In the genomic region with DNA sequence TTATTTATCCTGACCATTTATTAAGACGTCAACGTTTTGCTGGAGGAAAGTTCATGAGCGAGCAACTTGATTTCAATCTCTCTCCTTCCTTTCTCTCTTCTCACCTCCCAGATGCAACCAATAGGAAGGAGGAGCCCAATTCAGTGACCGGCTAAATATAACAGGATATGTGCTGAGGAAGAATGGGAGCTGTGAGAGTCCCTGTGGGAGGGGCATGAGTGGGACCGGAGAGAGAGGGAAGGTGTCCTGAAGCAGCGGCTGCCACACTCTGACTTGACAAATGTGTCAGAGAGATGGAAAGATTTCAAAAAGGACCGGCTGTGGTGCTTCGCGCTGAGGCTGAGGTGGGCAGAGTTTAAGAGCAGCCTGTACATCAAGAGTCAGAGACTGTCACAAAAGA, we compare ENCODE assay signal across 16 mouse cellular contexts. TPM values are rescaled to one million over a fixed set of nuclear protein-coding genes. Genes with fewer than 3 reads are reported as not detected.
DNase-seq lines count a peak whose midpoint lies in the region; ATAC-seq and TF ChIP-seq lines count a peak whose summit lies in the region.
"Had no signal": no experiment of that assay in that cellular context is flagged by ENCODE, and none has a peak within 500 bp of the region (broad histone marks: within the 10 kb centered on the region; RNA-seq: fewer than 3 reads in every experiment).

No protein-coding gene starts in this region.

- TF ChIP-seq POLR2A in bone marrow macrophage, adult 2 months (IDR thresholded peaks at IDR 0.05; ENCODE audit: borderline replicate concordance, low read depth, low read length) = no peak

- no peak for DNase-seq in kidney, adult 18-20 months
- DNase-seq in right cerebral cortex, postnatal 25 days = peak; percentile 52
- no peak for DNase-seq in right cerebral cortex, postnatal 14 days
- peak; percentile 74 for DNase-seq in telencephalon, adult 2 months (ENCODE audit: low read depth, low spot score)
- DNase-seq in cerebellum, adult 8-10 months = no peak
- DNase-seq: adrenal gland, postnatal 36 days; cerebellum, adult 11-12 months; kidney, adult 11 months; liver, embryonic 13.5 days had no signal

- H3K4me1 ChIP-seq in kidney, embryonic 15.5 days = 0 out of 2 replicates have a peak, but pooled peaks cover 11% of the 10 kb centered on the region
- H3K4me1 ChIP-seq in bone marrow macrophage, adult 2 months (ENCODE audit: control insufficient read depth, insufficient read depth, low read length) = peaks cover 40% of the 10 kb centered on the region
- H3K4me1 ChIP-seq: forebrain, embryonic 10.5 days; hindbrain, embryonic 15.5 days; midbrain, embryonic 15.5 days had no signal

- ATAC-seq in kidney, embryonic 15.5 days (replicated peaks; ENCODE audit: low FRiP score) = no peak
- ATAC-seq: midbrain, embryonic 15.5 days had no signal

- H3K4me3 ChIP-seq in kidney, embryonic 15.5 days (replicated peaks) = no peak overlapping the region
- H3K4me3 ChIP-seq in bone marrow macrophage, adult 2 months (ENCODE audit: insufficient read depth, low read length) = peak overlapping the region; percentile 33
- H3K4me3 ChIP-seq: embryonic facial prominence, embryonic 13.5 days; forebrain, embryonic 10.5 days; hindbrain, embryonic 15.5 days; limb, embryonic 10.5 days; liver, embryonic 13.5 days; midbrain, embryonic 15.5 days had no signal

- H3K27ac ChIP-seq in kidney, embryonic 15.5 days = no peak overlapping the region
- H3K27ac ChIP-seq in bone marrow macrophage, adult 2 months (ENCODE audit: insufficient read depth, low read depth, low read length) = peak overlapping the region; percentile 99
- H3K27ac ChIP-seq: embryonic facial prominence, embryonic 13.5 days; forebrain, embryonic 10.5 days; hindbrain, embryonic 15.5 days; limb, embryonic 10.5 days; liver, embryonic 13.5 days; midbrain, embryonic 15.5 days had no signal

- no peaks in the 10 kb centered on the region for H3K27me3 ChIP-seq in kidney, embryonic 15.5 days
- H3K27me3 ChIP-seq: hindbrain, embryonic 15.5 days; midbrain, embryonic 15.5 days had no signal

- no peaks in the 10 kb centered on the region for H3K9me3 ChIP-seq in kidney, embryonic 15.5 days (replicated peaks)
- H3K9me3 ChIP-seq: embryonic facial prominence, embryonic 13.5 days; forebrain, embryonic 10.5 days; hindbrain, embryonic 15.5 days; limb, embryonic 10.5 days; liver, embryonic 13.5 days; midbrain, embryonic 15.5 days had no signal

- WGBS in kidney, embryonic 15.5 days = 49% methylated on average over 9 of the region's 9 CpGs

- no peaks in the 10 kb centered on the region for H3K36me3 ChIP-seq in kidney, embryonic 15.5 days
- H3K36me3 ChIP-seq: embryonic facial prominence, embryonic 13.5 days; forebrain, embryonic 10.5 days; hindbrain, embryonic 15.5 days; limb, embryonic 10.5 days; liver, embryonic 13.5 days; midbrain, embryonic 15.5 days had no signal

- no peak for TF ChIP-seq CTCF in bone marrow macrophage, adult 2 months (IDR thresholded peaks at IDR 0.05; ENCODE audit: low read depth, low read length)

- no peak overlapping the region for H3K9ac ChIP-seq in kidney, embryonic 15.5 days
- H3K9ac ChIP-seq: embryonic facial prominence, embryonic 13.5 days; hindbrain, embryonic 15.5 days; liver, embryonic 13.5 days; midbrain, embryonic 15.5 days had no signal

- H3K4me2 ChIP-seq in kidney, embryonic 15.5 days = peak overlapping the region; percentile 24; the same call in 1 of the 2 replicates
- H3K4me2 ChIP-seq: embryonic facial prominence, embryonic 13.5 days; hindbrain, embryonic 15.5 days; midbrain, embryonic 15.5 days had no signal

RNA-seq across cellular contexts. Expression of a gene that starts 2.6 kb away (rescaled TPM):
- 5.2 and 6.0 TPM in 2 replicates for polyA plus RNA-seq in kidney, embryonic 15.5 days (2015; fragmentation: Nextera tagmentation; extraction: Ambion mirVana)
- polyA plus RNA-seq in bone marrow macrophage, adult 2 months (2012; ENCODE audit: insufficient read depth, insufficient read length, missing spikeins) = 66.3 and 69.0 TPM in 2 replicates

RNA-seq across cellular contexts. Expression of a gene that starts 54.9 kb away (rescaled TPM):
- 5.2 and 5.4 TPM in 2 replicates for polyA plus RNA-seq in kidney, embryonic 15.5 days (2015; fragmentation: Nextera tagmentation; extraction: Ambion mirVana)
- polyA plus RNA-seq in bone marrow macrophage, adult 2 months (2012; ENCODE audit: insufficient read depth, insufficient read length, missing spikeins) = 0.70 and 1.1 TPM in 2 replicates

Comparison
In these comparisons a context has a peak if more than half of its experiments do, and no peak if none do; other contexts are left out.
1. DNase-seq: peak in right cerebral cortex, postnatal 25 days (single experiment) and telencephalon, adult 2 months (single experiment); none in kidney, adult 18-20 months (single experiment), right cerebral cortex, postnatal 14 days (single experiment) and cerebellum, adult 8-10 months (single experiment).